Mouse (Mus musculus) liver, embryonic 14.5 days (tissue): ENCODE measurements around the gene Gjd3. TPM values are rescaled to one million over a fixed set of nuclear protein-coding genes. Genes with fewer than 3 reads are reported as not detected.

Experiments used
- ATAC-seq: fragments of 200-750 bp; cut with Nextera tagmentation; 2 replicates; pipeline ENCODE4 v1.8.0; 2017; ENCODE audit warnings: moderate number of reproducible peaks, mild to moderate bottlenecking, moderate library complexity; ENCODE audit not compliant: insufficient read depth
- DNase-seq, 3 experiments: peaks; one replicate each; pipeline ENCODE4 v3.0.0-alpha.2; 2012 to 2013; ENCODE audit warnings: low read depth in 3 of 3, low spot score in 3 of 3
- H3K27ac ChIP-seq: fragments of 300-500 bp; sonication (generic); 2 replicates; pipeline ENCODE4 v1.5.1; 2014; ENCODE audit warnings: moderate library complexity, mild to moderate bottlenecking, control low read depth, inconsistent platforms
- H3K27me3 ChIP-seq: fragments of 300-500 bp; sonication (generic); 2 replicates; pipeline ENCODE4 v1.6.1; 2014; ENCODE audit warnings: mild to moderate bottlenecking, low read length, moderate library complexity; ENCODE audit not compliant: control insufficient read depth, insufficient read depth
- H3K36me3 ChIP-seq: fragments of 300-500 bp; sonication (generic); replicated peaks from 2 replicates; pipeline ENCODE4 v1.6.1; 2014; ENCODE audit warnings: low read depth; ENCODE audit not compliant: control insufficient read depth, insufficient read depth
- H3K4me1 ChIP-seq, 2 experiments: fragments of 200-500 bp in 1 of 2; fragments of 300-500 bp in 1 of 2; sonication (generic) in 1 of 2; replicated peaks; 2 replicates each; pipeline ENCODE4 v1.6.1; 2012 to 2014; ENCODE audit warnings: antibody characterized with exemption in 1 of 2, inconsistent platforms in 1 of 2, low read length in 1 of 2; ENCODE audit not compliant: control insufficient read depth in 2 of 2, insufficient read depth in 2 of 2
- H3K4me2 ChIP-seq: fragments of 300-500 bp; sonication (generic); 2 replicates; pipeline ENCODE4 v1.6.1; 2014; ENCODE audit warnings: low read depth, mild to moderate bottlenecking, control low read depth, moderate library complexity
- H3K4me3 ChIP-seq, 2 experiments: fragments of 200-500 bp in 1 of 2; fragments of 300-500 bp in 1 of 2; sonication (generic) in 1 of 2; 2 replicates each; pipeline ENCODE4 v1.5.1; 2012 to 2014; ENCODE audit warnings: low read depth in 2 of 2, low read length in 2 of 2, mild to moderate bottlenecking in 2 of 2, control low read depth in 1 of 2, inconsistent platforms in 1 of 2, moderate library complexity in 1 of 2; ENCODE audit not compliant: insufficient read depth in 1 of 2
- H3K9ac ChIP-seq: fragments of 300-500 bp; sonication (generic); replicated peaks from 2 replicates; pipeline ENCODE4 v1.6.1; 2014; ENCODE audit warnings: mild to moderate bottlenecking, control low read depth, moderate library complexity
- H3K9me3 ChIP-seq: fragments of 300-500 bp; sonication (generic); 2 replicates; pipeline ENCODE4 v1.6.1; 2016; ENCODE audit warnings: low read length, mixed read lengths; ENCODE audit not compliant: control insufficient read depth
- CTCF ChIP-seq: IDR thresholded peaks from 2 replicates; pipeline ENCODE4 v1.5.1; 2016; ENCODE audit warnings: antibody characterized with exemption, low read depth, control low read depth
- EP300 ChIP-seq: IDR thresholded peaks from 2 replicates; pipeline ENCODE4 v1.6.1; 2016; ENCODE audit warnings: antibody characterized with exemption, low read depth
- WGBS: fragments of 180-500 bp; shearing (Covaris S2); extraction: QIAGEN DNeasy Blood & Tissue Kit; methylation state at CpG from one replicate; pipeline ENCODE4 v1.1.7; 2014; ENCODE audit not compliant: insufficient replicate concordance; 5-methylcytosine and 5-hydroxymethylcytosine counted together
- polyA plus RNA-seq, 2 experiments: library from polyadenylated mRNA; depleted of rRNA in 1 of 2; stranded (reverse) in 1 of 2; unstranded in 1 of 2; fragments of >200 nt; fragmentation: Nextera tagmentation in 1 of 2; extraction: Ambion mirVana in 1 of 2; gene quantifications; 2 replicates each; pipeline versions ENCODE4 v1.2.1 to v1.2.3; 2012 to 2014

Gjd3 gene
- polyA plus RNA-seq, 2 experiments = not detected

GRCm38 (mm10) chr11:98971316-98972031 lies 11.3 kb downstream of the Gjd3 start:
- Histone ChIP-seq H3K4me3 (no peak overlapping the region), H3K27me3 (peaks cover 4% of the 10 kb centered on the region; the same call in 1 of the 2 replicates), H3K27ac (no peak overlapping the region), H3K4me2 (no peak overlapping the region), H3K9me3 (no peaks in the 10 kb centered on the region), H3K4me1 (no peaks in the 10 kb centered on the region), H3K9ac (no peak overlapping the region), H3K36me3 (peaks cover 2% of the 10 kb centered on the region; the same call in 1 of the 2 replicates)
- TF ChIP-seq EP300 (no peak), CTCF (no peak)
- ATAC-seq = no peak
- no peak for DNase-seq
- 79% methylated on average over 23 of the region's 23 CpGs for WGBS

GRCm38 (mm10) chr11:98970191-98970925 lies 12.5 kb downstream of the Gjd3 start:
- 73% methylated on average over 29 of the region's 29 CpGs for WGBS
- peaks cover 4% of the 10 kb centered on the region; the same call in 1 of the 2 replicates for H3K27me3 ChIP-seq

GRCm38 (mm10) chr11:98969496-98969927 lies 13.3 kb downstream of the Gjd3 start:
- H3K9me3 ChIP-seq = no peaks in the 10 kb centered on the region
- TF ChIP-seq CTCF (no peak), EP300 (no peak)
- H3K4me3 ChIP-seq = no peak overlapping the region
- WGBS = 28% methylated on average over 17 of the region's 17 CpGs
- DNase-seq = no peak
- H3K27ac ChIP-seq = no peak overlapping the region
- no peak overlapping the region for H3K4me2 ChIP-seq
- no peak overlapping the region for H3K9ac ChIP-seq
- peaks cover 2% of the 10 kb centered on the region; the same call in 1 of the 2 replicates for H3K36me3 ChIP-seq
- peaks cover 10% of the 10 kb centered on the region for H3K27me3 ChIP-seq
- H3K4me1 ChIP-seq = peaks cover 0 to 12% of the 10 kb centered on the region in 2 experiments; a peak in 3 of 4 replicates
- no peak for ATAC-seq

More at GRCm38 (mm10) chr11:98970191-98970925, 12.5 kb downstream of the Gjd3 start:
- Histone ChIP-seq H3K4me2 (no peak overlapping the region), H3K9ac (no peak overlapping the region), H3K27ac (no peak overlapping the region), H3K4me1 (peaks cover 0 to 5% of the 10 kb centered on the region in 2 experiments; a peak in 1 of 4 replicates), H3K4me3 (no peak overlapping the region), H3K36me3 (peaks cover 2% of the 10 kb centered on the region; the same call in 1 of the 2 replicates), H3K9me3 (no peaks in the 10 kb centered on the region)
- DNase-seq (no peak), ATAC-seq (no peak)
- TF ChIP-seq EP300 (no peak), CTCF (no peak)

- DNase-seq = no peak
- no peak overlapping the region for H3K27ac ChIP-seq
- no peak overlapping the region for H3K9ac ChIP-seq
- peaks cover 14% of the 10 kb centered on the region for H3K27me3 ChIP-seq
- H3K4me1 ChIP-seq = peaks cover 0 to 16% of the 10 kb centered on the region in 2 experiments; a peak in 3 of 4 replicates
- ATAC-seq = no peak
- TF ChIP-seq EP300 (no peak), CTCF (no peak)
- no peaks in the 10 kb centered on the region for H3K9me3 ChIP-seq
- WGBS = 13% methylated on average over 20 of the region's 20 CpGs
- no peak overlapping the region for H3K4me3 ChIP-seq
- no peak overlapping the region for H3K4me2 ChIP-seq
- peaks cover 2% of the 10 kb centered on the region; the same call in 1 of the 2 replicates for H3K36me3 ChIP-seq
Observed at GRCm38 (mm10) chr11:98968716-98969495, 13.9 kb downstream of the Gjd3 start.
